Mouse (Mus musculus) brown adipose tissue, adult 24 weeks (tissue): ENCODE measurements around the gene Agbl4. TPM values are rescaled to one million over a fixed set of nuclear protein-coding genes. Genes with fewer than 3 reads are reported as not detected.
"Not testable (repeated sequence)": the region's sequence is repeated elsewhere in the genome, so short reads cannot be mapped to it uniquely, and the experiment has no call there.

Experiments
- H3K27ac ChIP-seq: fragments of 200-500 bp; replicated peaks from 2 replicates; pipeline ENCODE4 v1.5.1; 2012; ENCODE audit warnings: low read depth, mild to moderate bottlenecking, low read length
- H3K4me1 ChIP-seq: fragments of 200-500 bp; 2 replicates; pipeline ENCODE4 v1.6.1; 2012; ENCODE audit warnings: low read length, mixed read lengths; ENCODE audit not compliant: control insufficient read depth, insufficient read depth, insufficient read length
- H3K4me3 ChIP-seq: fragments of 200-500 bp; 2 replicates; pipeline ENCODE4 v1.5.1; 2012; ENCODE audit warnings: low read depth, mild to moderate bottlenecking, low read length, moderate library complexity; ENCODE audit not compliant: insufficient read depth
- polyA plus RNA-seq: library from polyadenylated mRNA; stranded (reverse); fragments of >200 nt; gene quantifications from 2 replicates; pipeline ENCODE4 v1.2.4, GENCODE M21; 2012; ENCODE audit not compliant: missing spikeins, insufficient read depth, insufficient read length

Gene Agbl4
- polyA plus RNA-seq, 1 experiment: not detected

- Histone ChIP-seq H3K4me1 (no peaks in the 10 kb centered on the region), H3K27ac (no peak overlapping the region)
Observed at GRCm38 (mm10) chr4:111077810-111078209, 680.3 kb downstream of the Agbl4 start.

GRCm38 (mm10) chr4:111085330-111085729 is 687.9 kb downstream of the Agbl4 start:
- Histone ChIP-seq H3K4me3 (no peak overlapping the region), H3K27ac (no peak overlapping the region), H3K4me1 (no peaks in the 10 kb centered on the region)

More at GRCm38 (mm10) chr4:111077810-111078209, 680.3 kb downstream of the Agbl4 start:
- no peak overlapping the region for H3K4me3 ChIP-seq

GRCm38 (mm10) chr4:111136217-111137147 is 739.0 kb downstream of the Agbl4 start:
- H3K4me1 ChIP-seq: no peaks in the 10 kb centered on the region
- no peak overlapping the region for H3K27ac ChIP-seq
- no peak overlapping the region for H3K4me3 ChIP-seq

DNA sequence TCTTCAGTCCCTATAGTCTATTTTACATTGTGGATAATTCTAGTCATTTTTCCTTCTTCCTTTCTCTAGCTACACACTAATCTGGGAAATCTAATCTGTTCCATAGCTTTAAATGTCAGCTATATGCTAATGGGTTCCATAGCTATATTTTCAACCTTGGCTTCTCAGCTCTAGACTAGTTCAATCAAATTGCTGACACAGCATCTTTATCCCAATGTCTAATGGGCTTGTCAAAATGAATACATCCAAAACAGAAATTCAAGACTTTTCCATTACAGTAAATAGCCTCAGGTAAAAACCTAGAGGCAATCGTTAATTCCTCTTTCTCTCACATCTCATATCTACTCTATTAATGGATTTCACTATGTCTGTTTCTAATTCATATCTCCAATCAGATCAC is 750.3 kb downstream of the Agbl4 start:
- Histone ChIP-seq H3K4me3 (no peak overlapping the region), H3K27ac (no peak overlapping the region), H3K4me1 (no peaks in the 10 kb centered on the region)

GRCm38 (mm10) chr4:111155859-111156258 is 758.4 kb downstream of the Agbl4 start:
- no peaks in the 10 kb centered on the region for H3K4me1 ChIP-seq
- no peak overlapping the region for H3K4me3 ChIP-seq
- H3K27ac ChIP-seq: no peak overlapping the region

- no peak overlapping the region for H3K27ac ChIP-seq
- no peak overlapping the region for H3K4me3 ChIP-seq
- no peaks in the 10 kb centered on the region for H3K4me1 ChIP-seq
Observed at GRCm38 (mm10) chr4:111181478-111181877, 784.0 kb downstream of the Agbl4 start.

- Histone ChIP-seq H3K4me1 (no peaks in the 10 kb centered on the region), H3K27ac (no peak overlapping the region), H3K4me3 (no peak overlapping the region)
Observed at GRCm38 (mm10) chr4:111200100-111200499, 802.6 kb downstream of the Agbl4 start.

DNA sequence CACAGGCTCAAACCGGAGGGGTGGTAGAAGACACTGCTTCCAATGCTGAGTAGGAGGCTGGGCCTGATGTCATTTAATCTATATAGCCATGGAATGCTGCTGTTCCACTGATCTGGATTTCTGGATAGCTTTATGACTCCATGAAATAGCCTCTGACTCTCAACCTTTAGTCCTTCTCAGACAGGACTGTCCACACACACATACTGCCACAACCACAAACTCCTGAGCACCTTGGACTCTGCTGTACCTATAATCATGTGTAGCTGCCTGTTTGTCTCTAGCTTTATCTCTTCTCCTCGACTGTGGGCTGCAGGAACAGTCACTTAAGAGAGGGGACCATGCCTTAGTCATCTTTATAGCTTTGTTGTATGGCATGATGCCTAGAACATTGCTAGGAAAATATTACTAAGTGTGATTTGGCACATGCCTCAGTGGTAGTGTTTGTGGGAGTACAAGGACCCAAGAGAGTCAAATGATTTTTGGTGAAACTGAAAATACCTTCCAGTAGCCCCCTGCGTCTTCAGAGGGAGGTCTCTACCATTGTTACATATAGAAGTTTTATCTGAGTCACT is 817.8 kb downstream of the Agbl4 start:
- Histone ChIP-seq H3K4me1 (no peaks in the 10 kb centered on the region), H3K27ac (no peak overlapping the region), H3K4me3 (no peak overlapping the region)

DNA sequence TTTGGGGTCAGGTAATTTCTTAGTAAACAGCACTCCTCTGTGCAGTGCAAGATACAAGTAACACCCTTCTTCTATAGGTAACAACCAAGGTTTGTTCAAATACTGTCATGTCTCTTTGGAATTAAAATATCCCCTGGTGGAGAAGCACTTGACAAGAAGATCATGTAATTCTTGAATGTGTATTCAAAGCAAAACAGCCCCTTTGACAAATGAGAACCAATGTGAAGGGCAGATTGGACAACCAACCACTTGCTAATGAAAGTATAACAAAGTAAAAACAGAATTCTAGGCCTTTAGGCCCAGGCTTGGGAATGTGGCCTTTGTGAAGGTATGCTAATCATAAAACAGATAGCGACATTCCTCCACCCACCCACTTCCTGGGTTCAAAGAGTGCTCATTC is 821.6 kb downstream of the Agbl4 start:
- not testable (repeated sequence) for H3K4me3 ChIP-seq, H3K4me1 ChIP-seq, H3K27ac ChIP-seq

DNA sequence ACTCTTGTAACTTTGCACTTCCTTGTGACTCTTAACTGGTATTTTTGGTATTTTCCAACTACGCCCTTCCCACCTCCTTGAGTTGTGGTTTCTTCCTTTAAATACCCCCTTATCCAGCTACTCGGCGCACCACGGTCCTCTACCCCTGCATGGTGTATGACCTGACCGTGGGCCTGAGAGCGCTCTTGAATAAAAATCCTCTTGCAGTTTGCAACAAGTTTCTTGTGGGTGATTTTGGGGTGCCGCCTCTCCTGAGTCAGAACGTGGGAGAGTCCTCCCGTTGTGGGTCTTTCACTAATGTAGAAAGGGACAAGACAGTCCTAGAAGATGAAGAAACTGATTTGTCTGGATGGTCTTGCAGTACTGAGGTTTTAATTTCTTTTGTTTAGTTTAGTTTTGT is 822.1 kb downstream of the Agbl4 start:
- H3K4me3 ChIP-seq, H3K27ac ChIP-seq, H3K4me1 ChIP-seq: not testable (repeated sequence)

GRCm38 (mm10) chr4:111233849-111234248 is 836.4 kb downstream of the Agbl4 start:
- H3K4me1 ChIP-seq: no peaks in the 10 kb centered on the region
- H3K27ac ChIP-seq: no peak overlapping the region

GRCm38 (mm10) chr4:111251917-111252316 is 854.5 kb downstream of the Agbl4 start:
- H3K4me3 ChIP-seq: no peak overlapping the region
- H3K27ac ChIP-seq: no peak overlapping the region
- H3K4me1 ChIP-seq: no peaks in the 10 kb centered on the region

More at GRCm38 (mm10) chr4:111233849-111234248, 836.4 kb downstream of the Agbl4 start:
- no peak overlapping the region for H3K4me3 ChIP-seq

GRCm38 (mm10) chr4:111255499-111255898 is 858.0 kb downstream of the Agbl4 start:
- Histone ChIP-seq H3K4me3 (no peak overlapping the region), H3K4me1 (no peaks in the 10 kb centered on the region), H3K27ac (no peak overlapping the region)

- no peaks in the 10 kb centered on the region for H3K4me1 ChIP-seq
- H3K27ac ChIP-seq: no peak overlapping the region
Observed at GRCm38 (mm10) chr4:111256931-111257330, 859.5 kb downstream of the Agbl4 start.

DNA sequence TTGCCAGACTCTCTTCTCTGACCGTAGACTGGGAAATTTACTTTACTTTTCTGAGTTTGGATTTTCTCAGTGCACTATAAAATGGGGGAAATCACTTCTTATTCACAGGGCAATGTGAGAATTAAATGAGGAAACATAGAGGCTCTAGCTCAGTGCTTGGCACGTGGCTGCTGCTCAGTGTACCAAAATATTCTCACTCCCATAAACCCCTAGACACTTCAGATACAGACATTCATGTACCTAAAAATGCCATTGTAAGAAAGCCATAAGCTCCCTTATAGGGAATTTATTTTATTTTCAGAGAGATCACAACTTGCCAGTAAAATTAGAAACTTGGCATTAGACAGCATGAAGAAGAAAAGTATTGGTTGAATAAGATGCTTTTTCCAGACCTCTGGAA is 883.5 kb downstream of the Agbl4 start:
- Histone ChIP-seq H3K4me1 (no peaks in the 10 kb centered on the region), H3K4me3 (no peak overlapping the region), H3K27ac (no peak overlapping the region)

More at GRCm38 (mm10) chr4:111256931-111257330, 859.5 kb downstream of the Agbl4 start:
- no peak overlapping the region for H3K4me3 ChIP-seq

GRCm38 (mm10) chr4:111281836-111282235 is 884.4 kb downstream of the Agbl4 start:
- Histone ChIP-seq H3K27ac (no peak overlapping the region), H3K4me1 (no peaks in the 10 kb centered on the region), H3K4me3 (no peak overlapping the region)
